Mouse (Mus musculus): ENCODE measurements around the gene Mta3. TPM values are rescaled to one million over a fixed set of nuclear protein-coding genes. Genes with fewer than 3 reads are reported as not detected.

Mta3 gene
- total and polyA plus RNA-seq, 3 experiments = 31.1 to 67.6 (median 39.2) TPM

DNA sequence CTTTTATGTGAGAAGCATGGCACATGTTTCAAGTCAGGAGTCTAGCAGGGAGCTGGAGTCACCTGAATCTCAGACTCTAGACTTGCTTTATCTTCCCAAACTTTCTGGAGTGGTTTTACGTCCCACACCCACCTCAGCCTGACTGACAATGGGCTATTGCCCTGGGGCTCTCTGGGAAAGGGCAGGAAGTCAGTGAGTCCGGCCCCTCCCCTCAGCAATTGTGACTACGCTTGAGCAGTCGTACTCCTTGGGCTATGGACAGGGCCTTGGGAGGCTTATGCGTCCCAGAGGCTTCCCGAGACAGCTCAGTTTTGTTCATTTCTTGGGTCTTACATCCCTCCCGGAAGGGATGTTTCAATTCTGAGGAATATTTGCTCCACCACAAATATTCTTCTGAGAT, 159.4 kb downstream of the Mta3 start:
- no peaks in the 10 kb centered on the region for H3K79me2 ChIP-seq (replicated peaks; ENCODE audit: control insufficient read depth, extremely low read depth, insufficient read depth, poor library complexity, severe bottlenecking)
- no peak overlapping the region for H3K4me2 ChIP-seq (ENCODE audit: insufficient read depth, low read depth, poor library complexity, severe bottlenecking)
- TF ChIP-seq UBTF (IDR thresholded peaks at IDR 0.05; ENCODE audit: low read depth, low read length) (no peak), MEF2A (IDR thresholded peaks at IDR 0.05; ENCODE audit: borderline replicate concordance, low read depth, low read length) (no peak), JUND (conservative IDR thresholded peaks at IDR 0.05; ENCODE audit: low read depth, low read length) (no peak), JUN (IDR thresholded peaks at IDR 0.05; ENCODE audit: insufficient read depth, low read depth, low read length) (no peak)
- dilution Hi-C loops (cut with MboI; ENCODE audit: extremely low pct_ligation_motif_present, extremely low pct_unique_long_range_greater_than_20kb, low sequenced_read_pairs) = no loop called here
- in situ Hi-C loops (cut with MboI; ENCODE audit: low pct_ligation_motif_present, low pct_unique_long_range_greater_than_20kb, low sequenced_read_pairs) = loop anchor here (10.0 kb wide), 1 partner anchor 591 kb away; no protein-coding TSS in a partner anchor
- no peak overlapping the region for H3K4me3 ChIP-seq (replicated peaks in 1 of 3; ENCODE audit: low read depth in 2 of 3, low read length in 2 of 3, poor library complexity in 1 of 3)
- H3K4me1 ChIP-seq (ENCODE audit: control insufficient read depth in 1 of 2, insufficient read depth in 2 of 2) = peaks cover 3 to 5% of the 10 kb centered on the region in 2 experiments; a peak in 3 of 4 replicates
- H3K27ac ChIP-seq (ENCODE audit: insufficient read depth, low read depth) = no peak overlapping the region
- H3K27me3 ChIP-seq (replicated peaks) = no peaks in the 10 kb centered on the region
- H3K9me3 ChIP-seq (replicated peaks; ENCODE audit: low read length) = no peaks in the 10 kb centered on the region
- no peak for DNase-seq (ENCODE audit: extremely low read depth)
- H3K9ac ChIP-seq (ENCODE audit: insufficient read depth, low read depth) = no peak overlapping the region
- H3K36me3 ChIP-seq (replicated peaks in 1 of 2; ENCODE audit: control insufficient read depth in 1 of 2, insufficient read depth in 1 of 2, low read length in 1 of 2) = no peaks in the 10 kb centered on the region

DNA sequence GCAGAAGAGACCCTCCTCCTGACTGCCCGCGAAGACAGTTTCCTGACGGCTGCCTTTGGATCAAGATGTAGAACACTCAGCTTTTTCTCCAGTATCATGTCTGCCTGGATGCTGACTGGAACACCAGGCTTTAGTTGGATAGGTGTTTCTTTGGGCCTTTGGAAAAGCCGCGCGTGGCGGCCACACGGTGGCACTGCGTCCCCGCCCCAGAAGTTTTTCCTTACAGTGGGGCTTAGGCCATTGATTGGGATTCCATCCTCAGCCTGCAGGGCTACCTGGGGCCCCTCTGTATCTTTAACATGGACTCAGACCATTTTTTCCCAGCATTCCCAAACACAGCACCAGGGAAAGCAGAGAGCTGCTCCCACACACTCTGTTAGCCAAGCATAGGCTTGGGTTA, 160.6 kb downstream of the Mta3 start:
- Histone ChIP-seq H3K79me2 (replicated peaks; ENCODE audit: control insufficient read depth, extremely low read depth, insufficient read depth, poor library complexity, severe bottlenecking) (no peaks in the 10 kb centered on the region), H3K27me3 (replicated peaks) (no peaks in the 10 kb centered on the region), H3K4me3 (replicated peaks in 1 of 3; ENCODE audit: low read depth in 2 of 3, low read length in 2 of 3, poor library complexity in 1 of 3) (no peak overlapping the region), H3K9ac (ENCODE audit: insufficient read depth, low read depth) (no peak overlapping the region), H3K36me3 (replicated peaks in 1 of 2; ENCODE audit: control insufficient read depth in 1 of 2, insufficient read depth in 1 of 2, low read length in 1 of 2) (no peaks in the 10 kb centered on the region), H3K4me1 (ENCODE audit: control insufficient read depth in 1 of 2, insufficient read depth in 2 of 2) (peaks cover 3 to 10% of the 10 kb centered on the region in 2 experiments; a peak in 3 of 4 replicates), H3K4me2 (ENCODE audit: insufficient read depth, low read depth, poor library complexity, severe bottlenecking) (no peak overlapping the region), H3K9me3 (replicated peaks; ENCODE audit: low read length) (no peaks in the 10 kb centered on the region), H3K27ac (ENCODE audit: insufficient read depth, low read depth) (no peak overlapping the region)
- DNase-seq (ENCODE audit: extremely low read depth) = no peak
- in situ Hi-C loops (cut with MboI; ENCODE audit: low pct_ligation_motif_present, low pct_unique_long_range_greater_than_20kb, low sequenced_read_pairs) = loop anchor here (10.0 kb wide), 1 partner anchor 592 kb away; no protein-coding TSS in a partner anchor
- dilution Hi-C loops (cut with MboI; ENCODE audit: extremely low pct_ligation_motif_present, extremely low pct_unique_long_range_greater_than_20kb, low sequenced_read_pairs) = no loop called here
- TF ChIP-seq UBTF (IDR thresholded peaks at IDR 0.05; ENCODE audit: low read depth, low read length) = no peak
- TF ChIP-seq USF1 (IDR thresholded peaks at IDR 0.05; ENCODE audit: low read depth, low read length) = no peak
- no peak for TF ChIP-seq MYC (IDR thresholded peaks at IDR 0.05; ENCODE audit: low read depth, low read length)
- peak in 1 of 2 experiments; percentile 57; a peak in 2 of 4 replicates for TF ChIP-seq CTCF (conservative IDR thresholded peaks at IDR 0.05 in 1 of 2, IDR thresholded peaks at IDR 0.05 in 1 of 2; ENCODE audit: low read depth in 2 of 2, low read length in 2 of 2)
- TF ChIP-seq SMC3 (IDR thresholded peaks at IDR 0.05; ENCODE audit: low read depth, low read length) = peak; percentile 24; the same call in 1 of the 2 replicates
- no peak for TF ChIP-seq ZMIZ1 (IDR thresholded peaks at IDR 0.05; ENCODE audit: low read depth, low read length)
- no peak for TF ChIP-seq EP300 (IDR thresholded peaks at IDR 0.05; ENCODE audit: low read length)
- no peak for TF ChIP-seq MEF2A (IDR thresholded peaks at IDR 0.05; ENCODE audit: borderline replicate concordance, low read depth, low read length)
- TF ChIP-seq ZKSCAN1 (IDR thresholded peaks at IDR 0.05; ENCODE audit: borderline replicate concordance, low read depth, low read length) = no peak
- TF ChIP-seq MAZ (IDR thresholded peaks at IDR 0.05; ENCODE audit: low read depth, low read length) = no peak
- no peak for TF ChIP-seq ZNF384 (IDR thresholded peaks at IDR 0.05; ENCODE audit: low read depth, low read length)
- TF ChIP-seq MAX (IDR thresholded peaks at IDR 0.05; ENCODE audit: low read length) = no peak
- TF ChIP-seq BHLHE40 (IDR thresholded peaks at IDR 0.05; ENCODE audit: low read depth, low read length) = no peak
- TF ChIP-seq ZC3H11A (IDR thresholded peaks at IDR 0.05; ENCODE audit: low read depth, low read length) = no peak
- TF ChIP-seq ETS1 (conservative IDR thresholded peaks at IDR 0.05; ENCODE audit: low read depth, low read length) = no peak
- TF ChIP-seq JUN (IDR thresholded peaks at IDR 0.05; ENCODE audit: insufficient read depth, low read depth, low read length) = no peak
- TF ChIP-seq CHD2 (IDR thresholded peaks at IDR 0.05; ENCODE audit: low read length) = no peak
- TF ChIP-seq TBP (conservative IDR thresholded peaks at IDR 0.05; ENCODE audit: low read depth, low read length) = no peak
- TF ChIP-seq POLR2AphosphoS2 (IDR thresholded peaks at IDR 0.05; ENCODE audit: low read depth, low read length) = no peak
- no peak for TF ChIP-seq SIN3A (IDR thresholded peaks at IDR 0.05; ENCODE audit: low read length)
- no peak for TF ChIP-seq IRF4 (IDR thresholded peaks at IDR 0.05; ENCODE audit: low read depth, low read length)
- no peak for TF ChIP-seq NELFE (IDR thresholded peaks at IDR 0.05; ENCODE audit: low read depth, low read length)
- TF ChIP-seq POLR2A (IDR thresholded peaks at IDR 0.05; ENCODE audit: low read depth, low read length) = no peak
- TF ChIP-seq HCFC1 (IDR thresholded peaks at IDR 0.05; ENCODE audit: low read depth, low read length) = no peak
- no peak for TF ChIP-seq JUND (conservative IDR thresholded peaks at IDR 0.05; ENCODE audit: low read depth, low read length)
- no peak for TF ChIP-seq MAFK (IDR thresholded peaks at IDR 0.05; ENCODE audit: insufficient replicate concordance, low read length)
- TF ChIP-seq RAD21 (IDR thresholded peaks at IDR 0.05; ENCODE audit: low read depth, low read length) = peak; percentile 39
